Mouse (Mus musculus): ENCODE data around the gene Abcb11.

DNA sequence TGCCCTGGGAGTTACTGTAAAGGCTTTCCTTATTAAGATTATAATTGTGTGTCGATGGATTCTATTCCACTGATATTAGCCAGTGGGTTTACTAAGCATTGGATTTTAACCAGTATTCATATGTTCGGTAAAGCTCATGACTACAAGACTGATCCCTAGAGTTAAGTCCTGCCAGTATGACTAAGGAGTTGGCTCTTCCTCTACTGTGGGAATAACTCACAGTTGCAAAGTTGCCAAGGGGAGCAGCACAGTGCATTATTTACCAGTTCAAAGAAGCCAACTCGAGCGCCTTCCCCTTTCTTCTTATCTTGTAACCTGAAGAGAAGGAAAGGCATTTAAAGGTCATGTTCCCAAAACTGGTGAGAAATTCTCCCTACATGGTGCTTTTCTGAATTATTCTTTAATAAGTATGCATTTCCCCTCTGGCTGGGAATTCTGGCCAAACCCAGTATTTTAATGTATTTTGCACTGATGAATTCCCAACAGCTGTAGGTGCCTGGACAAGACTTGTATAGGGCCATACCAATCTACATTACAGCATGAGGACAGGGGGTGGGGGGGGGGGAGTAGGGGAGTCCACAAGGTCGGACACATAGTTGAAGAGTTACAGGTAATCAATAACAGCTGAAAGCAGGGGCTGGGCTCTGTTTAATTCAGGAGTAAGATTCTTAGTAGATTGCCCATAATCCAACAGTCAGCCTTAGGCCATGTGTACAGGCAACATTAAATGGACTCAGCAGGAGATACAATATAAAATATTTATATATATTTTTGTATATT lies 17.3 kb downstream of the Abcb11 start:
- TF ChIP-seq POLR2A (IDR thresholded peaks at IDR 0.05; ENCODE audit: insufficient read depth, low read depth, low read length) (no peak), CTCF (IDR thresholded peaks at IDR 0.05; ENCODE audit: insufficient read depth, low read depth, low read length) (no peak)
